Mouse (Mus musculus): ENCODE data around the gene H2-Q6.
"Not testable (repeated sequence)": the region's sequence is repeated elsewhere in the genome, so short reads cannot be mapped to it uniquely, and the experiment has no call there.

- not testable (repeated sequence) for TF ChIP-seq MAX (IDR thresholded peaks at IDR 0.05); CTCF (IDR thresholded peaks at IDR 0.05; ENCODE audit: control insufficient read depth, insufficient read depth, insufficient read length); USF1 (IDR thresholded peaks at IDR 0.05; ENCODE audit: low read depth); MYOG (IDR thresholded peaks at IDR 0.05; ENCODE audit: control insufficient read depth, extremely low read depth, insufficient read length); FOSL1 (IDR thresholded peaks at IDR 0.05; ENCODE audit: insufficient read depth, low read length, poor library complexity, severe bottlenecking)
Observed at GRCm38 (mm10) chr17:35432167-35432566, 7.5 kb downstream of the H2-Q6 start.

Data from C2C12 (cell line).